Mouse (Mus musculus) adrenal gland, postnatal 36 days (tissue): ENCODE measurements around the gene Ttc41. TPM values are rescaled to one million over a fixed set of nuclear protein-coding genes. Genes with fewer than 3 reads are reported as not detected.

Experiments
- DNase-seq, 2 experiments: peaks; one replicate each; pipeline ENCODE4 v3.0.0; 2021; ENCODE audit warnings: mixed read lengths in 1 of 2
- total RNA-seq, 2 experiments: library from RNA; stranded (reverse); gene quantifications; 2 replicates each; pipeline ENCODE4 v1.2.3; 2021

The Ttc41 gene
- total RNA-seq, 2 experiments from 2014 or later = 1.7 to 2.1 TPM

GRCm38 (mm10) chr10:86755816-86756502 is 50.3 kb downstream of the Ttc41 start:
- DNase-seq = no peak

- no peak for DNase-seq
These were observed 52.1 kb downstream of the Ttc41 start for GRCm38 (mm10) chr10:86757724-86758123.

GRCm38 (mm10) chr10:86758211-86758610 is 52.6 kb downstream of the Ttc41 start:
- DNase-seq = no peak

- DNase-seq = no peak
These were observed 55.6 kb downstream of the Ttc41 start for GRCm38 (mm10) chr10:86761236-86761635.

DNA sequence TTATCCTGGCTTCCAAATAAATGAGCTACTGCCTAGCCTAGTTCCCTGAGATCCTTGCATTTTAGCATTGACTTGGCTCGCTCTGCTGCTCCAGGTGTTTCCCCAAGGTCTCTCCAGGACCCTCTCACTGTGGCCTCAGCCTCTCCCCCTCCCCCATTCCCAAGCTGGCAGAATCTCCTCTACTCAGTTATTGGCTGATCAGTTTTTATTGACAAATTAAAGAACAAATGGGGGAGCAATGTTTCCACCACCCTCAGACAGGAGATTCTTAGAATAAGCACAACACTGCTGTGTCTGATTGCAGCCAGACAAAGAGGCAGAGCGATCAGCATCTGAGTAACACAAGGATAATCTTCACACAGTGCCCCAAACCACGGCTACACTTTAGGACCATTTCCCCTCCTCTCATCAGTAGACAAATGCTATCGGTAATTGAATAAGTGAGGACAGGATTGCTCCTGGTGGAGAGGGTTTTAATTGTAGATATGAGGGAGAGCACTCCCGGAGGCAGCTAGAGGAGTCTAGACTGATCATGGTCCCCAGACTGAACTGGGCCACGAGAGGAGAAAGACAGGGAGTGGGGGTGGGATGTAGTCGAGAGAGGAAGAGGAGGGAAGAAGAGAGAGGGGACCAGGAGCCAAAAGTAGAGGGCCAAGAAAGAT is 56.2 kb downstream of the Ttc41 start:
- DNase-seq = no peak

- no peak for DNase-seq
These were observed 56.7 kb downstream of the Ttc41 start for GRCm38 (mm10) chr10:86762384-86762730.

DNA sequence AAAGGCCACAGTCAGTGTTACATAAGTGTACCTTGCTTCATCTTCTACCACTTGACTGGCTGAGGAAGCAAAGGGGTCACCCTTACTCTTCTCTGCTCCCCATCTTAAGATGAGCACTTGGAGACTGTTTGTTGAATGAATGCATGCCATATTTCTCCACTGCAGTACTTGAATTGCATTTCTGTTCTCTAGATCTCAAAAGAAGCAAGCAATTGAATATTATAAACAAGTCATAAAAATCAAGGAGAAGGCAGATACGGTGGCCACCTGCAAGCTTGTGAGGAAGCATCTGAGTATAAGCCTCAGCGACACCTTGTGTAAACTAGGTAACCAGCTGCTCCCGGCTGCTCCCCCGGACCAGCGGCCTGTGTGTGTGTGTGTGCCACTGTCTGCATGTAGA is 58.1 kb downstream of the Ttc41 start, which contains the start of gene Gm49358:
TSS of gene Gm49358 (plus strand) at position 301 of the 400 bp plus-strand sequence.
- no peak for DNase-seq

GRCm38 (mm10) chr10:86765344-86765966 is 59.8 kb downstream of the Ttc41 start:
- no peak for DNase-seq

GRCm38 (mm10) chr10:86769216-86769615 is 63.6 kb downstream of the Ttc41 start:
- DNase-seq = no peak

GRCm38 (mm10) chr10:86769797-86770196 is 64.2 kb downstream of the Ttc41 start:
- no peak for DNase-seq

DNA sequence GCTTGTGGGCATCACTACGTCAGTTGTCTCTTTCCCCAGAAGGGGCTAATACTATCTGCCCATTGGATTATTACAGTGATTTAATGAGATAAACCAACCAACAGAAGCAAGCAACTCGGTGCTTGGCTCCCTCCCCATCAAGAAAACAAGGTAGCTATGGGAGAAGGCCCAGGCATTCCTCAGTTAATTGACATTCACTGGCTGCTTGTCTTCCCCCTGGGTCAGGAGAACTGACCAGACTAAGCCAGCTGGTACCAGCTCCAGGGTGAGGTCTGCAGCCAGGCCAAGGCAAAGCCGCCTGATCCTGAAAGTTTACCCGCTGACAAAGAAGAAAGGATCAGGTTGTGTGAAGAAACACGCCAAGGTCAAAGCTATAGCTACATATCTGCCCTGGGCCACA is 66.1 kb downstream of the Ttc41 start:
- no peak for DNase-seq

DNA sequence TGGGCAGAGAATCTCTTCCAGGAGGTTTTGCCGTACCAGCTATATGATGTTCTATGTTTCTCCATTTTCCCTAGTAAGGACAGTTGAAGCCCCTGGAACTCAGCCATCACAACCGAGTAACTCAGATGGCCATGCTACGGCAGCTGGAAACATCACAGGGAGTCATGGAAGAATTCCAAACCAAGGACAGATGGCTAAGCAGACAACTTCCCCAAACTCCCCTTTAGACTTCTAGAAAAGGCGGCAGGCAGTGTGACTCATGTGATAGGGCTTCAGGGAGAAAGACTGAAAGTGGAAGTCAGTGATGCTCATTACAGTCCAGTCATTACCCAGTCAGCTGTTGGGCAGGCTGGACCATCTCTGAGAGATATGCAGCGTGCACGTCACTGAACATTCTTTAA is 66.6 kb downstream of the Ttc41 start:
- peak in 1 of 2 experiments; percentile 34 for DNase-seq

GRCm38 (mm10) chr10:86773360-86773759 is 67.7 kb downstream of the Ttc41 start:
- DNase-seq = no peak

DNA sequence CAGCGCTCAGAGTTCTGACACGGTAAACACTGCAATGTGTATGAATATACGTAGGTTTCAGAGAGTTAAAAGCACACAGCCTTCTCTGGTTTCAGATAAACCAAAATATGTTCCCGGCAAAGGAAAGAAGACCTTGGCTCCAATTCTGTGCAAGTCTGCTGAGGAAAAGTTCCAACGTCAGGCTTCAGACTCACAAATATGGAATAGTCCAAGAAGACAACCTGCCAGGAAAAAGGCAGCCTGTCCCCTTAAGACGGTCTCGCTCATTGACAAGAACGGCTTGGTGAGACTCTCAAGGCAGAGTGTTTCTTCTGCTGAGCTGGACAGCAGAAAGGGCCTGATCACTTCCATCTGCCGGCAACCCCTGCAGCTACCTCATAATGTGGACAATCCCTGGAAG is 70.7 kb downstream of the Ttc41 start:
- no peak for DNase-seq

DNA sequence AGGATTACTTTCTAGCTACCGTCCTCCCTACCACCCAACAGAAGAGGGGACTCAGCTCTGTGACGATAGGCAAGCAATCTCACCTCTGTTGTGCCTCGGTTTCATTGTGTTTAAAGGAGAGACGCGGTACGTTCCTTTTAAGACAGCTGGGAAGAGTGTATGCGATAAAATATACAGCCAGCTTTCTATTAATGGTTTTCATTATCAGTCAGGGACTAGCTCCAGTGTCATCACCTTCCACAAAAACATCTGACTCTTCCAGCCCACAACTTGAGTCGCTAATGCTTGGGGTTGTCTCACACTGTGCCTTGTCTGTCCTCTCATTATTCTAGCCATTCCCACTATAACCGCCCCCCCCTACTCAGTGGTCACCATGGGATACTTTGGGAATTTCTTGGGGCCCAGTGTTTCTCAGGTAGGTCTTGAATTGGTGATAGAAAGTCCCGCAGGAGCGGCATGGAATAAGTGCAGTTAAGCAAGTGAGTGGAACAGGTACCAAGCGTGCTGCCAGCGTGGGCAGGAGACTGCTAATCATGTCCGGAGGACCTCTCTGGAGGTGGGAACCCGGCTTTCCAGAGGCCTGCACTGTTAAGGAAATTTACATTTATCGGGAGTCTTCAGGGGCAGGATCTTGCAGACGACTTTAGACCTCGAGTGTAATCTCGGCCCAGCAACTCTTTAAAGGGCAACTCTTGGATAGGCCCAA is 72.2 kb downstream of the Ttc41 start:
- DNase-seq = no peak

GRCm38 (mm10) chr10:86778398-86779116 is 72.9 kb downstream of the Ttc41 start, which contains the start of gene Nt5dc3:
Gene Nt5dc3, plus strand, starts transcription at chr10:86779005.
- DNase-seq = peak; percentile 98 to 99

- peak; percentile 50 to 57 for DNase-seq
These were observed 73.6 kb downstream of the Ttc41 start for GRCm38 (mm10) chr10:86779117-86779755.

- no peak for DNase-seq
These were observed 74.3 kb downstream of the Ttc41 start for GRCm38 (mm10) chr10:86779816-86780500.

- no peak for DNase-seq
These were observed 76.0 kb downstream of the Ttc41 start for GRCm38 (mm10) chr10:86781641-86782040.

GRCm38 (mm10) chr10:86782656-86783055 is 77.0 kb downstream of the Ttc41 start:
- no peak for DNase-seq

DNA sequence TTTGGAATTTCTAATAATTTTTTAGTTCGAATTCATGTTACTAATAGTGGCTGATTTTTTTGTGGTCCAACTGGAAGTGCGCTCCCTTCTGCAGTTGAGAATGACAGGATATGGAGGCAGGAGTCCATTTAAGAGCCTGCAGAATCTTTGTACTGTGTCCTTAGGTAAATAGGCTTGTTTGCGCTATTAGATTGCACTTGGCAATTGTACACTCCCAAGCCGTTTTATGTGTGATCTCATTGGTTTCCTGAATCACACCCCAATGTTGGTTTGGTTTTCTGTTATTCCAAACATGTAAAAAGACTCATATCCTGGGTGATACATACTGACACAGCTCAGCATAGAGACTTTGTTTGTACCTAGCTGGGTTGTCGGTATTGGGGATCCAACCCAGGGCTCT is 78.0 kb downstream of the Ttc41 start:
- DNase-seq = no peak
